In the genomic region with DNA sequence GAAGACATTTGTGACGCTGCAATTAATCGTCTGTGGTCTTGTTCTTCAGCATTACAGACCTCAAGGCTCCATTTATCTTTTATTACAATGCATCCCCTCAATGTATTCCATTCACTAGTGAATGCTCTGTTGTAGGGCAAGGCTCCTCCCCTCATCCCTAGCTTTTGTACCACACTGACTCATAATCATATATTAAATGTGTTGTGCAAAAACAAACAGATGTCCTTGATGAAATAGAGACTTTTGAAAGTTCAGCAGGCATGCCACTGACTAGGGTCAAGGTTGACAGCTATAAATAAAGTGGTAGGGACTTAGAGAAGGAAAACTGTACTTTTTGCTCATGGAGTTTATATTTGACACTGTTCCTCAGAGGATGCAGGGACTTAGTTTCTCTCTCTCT, we compare ENCODE assay signal across 22 mouse cellular contexts. TPM values are rescaled to one million over a fixed set of nuclear protein-coding genes. Genes with fewer than 3 reads are reported as not detected.
"Had no signal": no experiment of that assay in that cellular context is flagged by ENCODE, and none has a peak within 500 bp of the region (broad histone marks: within the 10 kb centered on the region; RNA-seq: fewer than 3 reads in every experiment).

No protein-coding gene starts in this region.

- H3K36me3 ChIP-seq: kidney, embryonic 15.5 days had no signal

- H3K4me1 ChIP-seq: kidney, embryonic 15.5 days had no signal

- DNase-seq: kidney, postnatal 14 days; left cerebral cortex, postnatal 4 days; lung, adult 18-20 months; midbrain, embryonic 14.5 days; retina, postnatal 1 day; right cerebral cortex, postnatal 4 days; spleen, adult 18-20 months; thymus, adult 18-20 months; thymus, postnatal 25 days had no signal

- H3K27ac ChIP-seq: kidney, embryonic 15.5 days; liver, embryonic 14.5 days had no signal

- H3K4me3 ChIP-seq: kidney, embryonic 15.5 days; limb, embryonic 13.5 days had no signal

- H3K9me3 ChIP-seq: kidney, embryonic 15.5 days; limb, embryonic 13.5 days had no signal

- H3K27me3 ChIP-seq: kidney, embryonic 15.5 days; limb, embryonic 13.5 days had no signal

- H3K9ac ChIP-seq: kidney, embryonic 15.5 days; limb, embryonic 13.5 days; liver, embryonic 14.5 days had no signal

- H3K4me2 ChIP-seq: kidney, embryonic 15.5 days; limb, embryonic 13.5 days had no signal

RNA-seq across cellular contexts. Expression of a gene that starts 42.0 kb away (rescaled TPM):
- total RNA-seq: layer of hippocampus, adult 8-10 months; layer of hippocampus, postnatal 14 days; left cerebral cortex, adult 18-20 months; left cerebral cortex, postnatal 10 days; left cerebral cortex, postnatal 4 days; liver, adult 2 months; megakaryocyte progenitor cell, adult 5-6 weeks; monocyte, adult 5-6 weeks had no signal
- polyA plus RNA-seq: kidney, embryonic 15.5 days; large intestine, adult 2 months; limb, embryonic 13.5 days; liver, adult 2 months; liver, embryonic 14.5 days; lung, embryonic 16.5 days; midbrain, embryonic 14.5 days; stomach, embryonic 14.5 days had no signal
